21 mouse cellular contexts compared by ENCODE assay signal in genomic region chr2:121852045-121852444, GRCm38 (mm10). TPM values are rescaled to one million over a fixed set of nuclear protein-coding genes. Genes with fewer than 3 reads are reported as not detected.
"Had no signal": no experiment of that assay in that cellular context is flagged by ENCODE, and none has a peak within 500 bp of the region (broad histone marks: within the 10 kb centered on the region; RNA-seq: fewer than 3 reads in every experiment).

No protein-coding gene starts in this region.

- ATAC-seq: intestine, postnatal 0 days; midbrain, embryonic 13.5 days; midbrain, embryonic 16.5 days had no signal

- H3K27ac ChIP-seq: kidney, postnatal 0 days; layer of hippocampus, adult 2 months; liver, embryonic 13.5 days; lung, embryonic 15.5 days; midbrain, embryonic 10.5 days; midbrain, embryonic 13.5 days; neural tube, embryonic 13.5 days; stomach, embryonic 15.5 days had no signal

- DNase-seq: kidney, adult 2 months; kidney, postnatal 25 days; layer of hippocampus, adult 9-11 months; liver, embryonic 13.5 days; retina, postnatal 1 day; right cerebral cortex, postnatal 25 days; spleen, adult 18-20 months; thymus, postnatal 25 days had no signal

- H3K27me3 ChIP-seq: lung, embryonic 15.5 days; neural tube, embryonic 13.5 days; stomach, embryonic 15.5 days had no signal

- H3K4me3 ChIP-seq: layer of hippocampus, adult 2 months; liver, embryonic 13.5 days; lung, embryonic 15.5 days; megakaryocyte, embryonic 14.5 days; midbrain, embryonic 10.5 days; midbrain, embryonic 13.5 days; myocyte; neural tube, embryonic 13.5 days; stomach, embryonic 15.5 days had no signal

- H3K4me1 ChIP-seq: liver, embryonic 13.5 days; lung, embryonic 15.5 days; megakaryocyte, embryonic 14.5 days; midbrain, embryonic 10.5 days; midbrain, embryonic 13.5 days; neural tube, embryonic 13.5 days; stomach, embryonic 15.5 days had no signal

- H3K4me2 ChIP-seq: liver, embryonic 13.5 days; lung, embryonic 15.5 days; midbrain, embryonic 13.5 days; neural tube, embryonic 13.5 days; stomach, embryonic 15.5 days had no signal

- H3K9me3 ChIP-seq: liver, embryonic 13.5 days; lung, embryonic 15.5 days; midbrain, embryonic 10.5 days; midbrain, embryonic 13.5 days; neural tube, embryonic 13.5 days; stomach, embryonic 15.5 days had no signal

- H3K36me3 ChIP-seq: liver, embryonic 13.5 days; lung, embryonic 15.5 days; midbrain, embryonic 10.5 days; midbrain, embryonic 13.5 days; neural tube, embryonic 13.5 days; stomach, embryonic 15.5 days had no signal

- H3K9ac ChIP-seq: liver, embryonic 13.5 days; lung, embryonic 15.5 days; midbrain, embryonic 13.5 days; neural tube, embryonic 13.5 days; stomach, embryonic 15.5 days had no signal

RNA-seq across cellular contexts. Expression of gene Frmd5, which starts 45.2 kb away (rescaled TPM):
- total RNA-seq: liver, adult 2 months; neutrophil, adult 5-6 weeks had no signal
- polyA plus RNA-seq: liver, adult 2 months had no signal
